Mouse (Mus musculus): ENCODE data around the gene Ccdc92.

- TF ChIP-seq CTCF (conservative IDR thresholded peaks at IDR 0.05; ENCODE audit: insufficient read depth, insufficient read length, low read depth, low read length) (no peak), POLR2A (IDR thresholded peaks at IDR 0.05; ENCODE audit: low read depth, low read length) (no peak)
Measured at GRCm38 (mm10) chr5:124896135-124896534, 33.9 kb upstream of the Ccdc92 start.
